Mouse (Mus musculus): ENCODE measurements around the gene Sptan1. TPM values are rescaled to one million over a fixed set of nuclear protein-coding genes. Genes with fewer than 3 reads are reported as not detected.

Sptan1 gene
- polyA plus RNA-seq, 1 experiment = 235 TPM

GRCm38 (mm10) chr2:30063791-30064190, 98.4 kb downstream of the Sptan1 start:
- no peaks in the 10 kb centered on the region for H3K4me1 ChIP-seq (ENCODE audit: control insufficient read depth, insufficient read depth, low read length)
- H3K9ac ChIP-seq (ENCODE audit: low read depth, poor library complexity, severe bottlenecking) = peak overlapping the region; percentile 100
- peaks cover 30% of the 10 kb centered on the region for H3K36me3 ChIP-seq (ENCODE audit: control insufficient read depth, insufficient read depth, low read length, poor library complexity, severe bottlenecking)
- H3K27ac ChIP-seq (ENCODE audit: insufficient read depth, low read length) = peak overlapping the region; percentile 71; the same call in 1 of the 2 replicates
- TF ChIP-seq EP300 (IDR thresholded peaks at IDR 0.05; ENCODE audit: insufficient read depth, low read depth, low read length) (no peak), POLR2A (IDR thresholded peaks at IDR 0.05; ENCODE audit: insufficient read depth, low read length) (no peak), CTCF (IDR thresholded peaks at IDR 0.05; ENCODE audit: low read depth, low read length) (no peak)
- no peaks in the 10 kb centered on the region for H3K9me3 ChIP-seq (replicated peaks; ENCODE audit: control insufficient read depth, insufficient read depth, low read length, poor library complexity, severe bottlenecking)
- no peaks in the 10 kb centered on the region for H3K27me3 ChIP-seq (ENCODE audit: control insufficient read depth, insufficient read depth, low read length, poor library complexity, severe bottlenecking)
- peak overlapping the region; percentile 93 for H3K4me3 ChIP-seq (ENCODE audit: low read depth, low read length)

DNA sequence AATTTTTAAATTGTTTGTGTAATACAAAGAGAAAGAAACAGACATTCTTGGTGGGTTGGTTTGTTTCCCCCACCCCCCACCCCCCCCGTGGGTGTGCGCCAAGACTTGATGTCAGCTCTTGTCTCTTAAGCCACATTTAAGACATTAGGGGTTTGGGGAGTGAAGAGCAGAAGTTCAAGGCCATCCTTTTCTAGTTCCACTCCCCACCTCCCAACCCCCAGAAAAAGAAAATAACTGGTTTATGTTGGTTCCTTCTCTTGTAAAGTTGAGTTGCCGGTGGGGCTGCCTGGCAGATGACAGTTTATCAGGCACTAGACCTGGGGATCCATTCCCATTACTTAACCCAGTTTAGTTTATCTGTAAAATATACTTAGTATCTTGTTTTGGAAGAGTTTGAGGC, 98.9 kb downstream of the Sptan1 start:
- peaks cover 35% of the 10 kb centered on the region for H3K36me3 ChIP-seq (ENCODE audit: control insufficient read depth, insufficient read depth, low read length, poor library complexity, severe bottlenecking)
- peak overlapping the region; percentile 93 for H3K4me3 ChIP-seq (ENCODE audit: low read depth, low read length)
- H3K4me1 ChIP-seq (ENCODE audit: control insufficient read depth, insufficient read depth, low read length) = no peaks in the 10 kb centered on the region
- TF ChIP-seq CTCF (IDR thresholded peaks at IDR 0.05; ENCODE audit: low read depth, low read length) (no peak), EP300 (IDR thresholded peaks at IDR 0.05; ENCODE audit: insufficient read depth, low read depth, low read length) (no peak), POLR2A (IDR thresholded peaks at IDR 0.05; ENCODE audit: insufficient read depth, low read length) (no peak)
- no peaks in the 10 kb centered on the region for H3K27me3 ChIP-seq (ENCODE audit: control insufficient read depth, insufficient read depth, low read length, poor library complexity, severe bottlenecking)
- peak overlapping the region; percentile 67; the same call in 1 of the 2 replicates for H3K27ac ChIP-seq (ENCODE audit: insufficient read depth, low read length)
- peak overlapping the region; percentile 100 for H3K9ac ChIP-seq (ENCODE audit: low read depth, poor library complexity, severe bottlenecking)
- H3K9me3 ChIP-seq (replicated peaks; ENCODE audit: control insufficient read depth, insufficient read depth, low read length, poor library complexity, severe bottlenecking) = no peaks in the 10 kb centered on the region

DNA sequence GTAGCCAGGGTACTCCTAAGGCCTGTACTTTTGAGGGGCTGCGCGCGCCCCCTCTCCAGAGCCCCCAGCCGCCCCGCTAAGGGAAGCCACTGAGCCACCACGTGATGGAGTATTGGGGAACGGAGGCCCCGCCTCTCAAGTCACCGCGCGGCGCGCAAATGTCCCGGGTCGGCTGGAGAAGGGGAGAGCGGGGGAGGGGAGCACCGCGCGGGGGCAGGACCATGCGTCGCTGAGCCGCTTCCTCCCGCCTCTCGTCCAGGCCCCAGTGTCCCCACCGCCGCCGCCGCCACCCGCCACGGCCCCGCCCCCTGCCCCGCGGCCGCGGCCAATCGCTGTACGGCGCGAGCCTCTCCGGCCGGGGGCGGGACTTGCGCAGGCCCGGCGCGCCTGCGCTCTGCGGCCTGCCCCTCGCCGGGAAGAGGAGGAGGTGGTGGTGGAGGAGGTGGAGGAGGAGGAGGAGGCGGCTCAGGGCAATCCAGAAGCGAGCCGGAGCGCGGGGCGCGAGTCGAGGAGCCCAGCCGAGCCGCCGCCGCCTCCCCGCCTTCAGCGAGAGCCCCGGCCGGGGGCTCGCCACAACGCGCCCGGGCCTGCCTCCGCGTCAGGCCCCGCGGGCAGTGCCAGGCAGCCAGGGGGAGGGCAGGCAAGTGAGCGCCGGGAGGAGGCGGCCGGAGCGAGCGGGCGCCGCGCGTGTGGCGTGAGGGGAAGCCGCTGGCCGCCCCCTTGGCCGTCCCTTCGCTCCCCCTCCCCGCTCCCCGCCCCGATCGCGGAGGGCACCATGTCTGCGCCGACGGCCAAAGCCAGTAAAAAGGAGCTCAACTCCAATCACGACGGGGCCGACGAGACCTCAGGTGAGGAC, 100.9 kb downstream of the Sptan1 start:
- peak; percentile 8 for TF ChIP-seq POLR2A (IDR thresholded peaks at IDR 0.05; ENCODE audit: insufficient read depth, low read length)
- no peak for TF ChIP-seq CTCF (IDR thresholded peaks at IDR 0.05; ENCODE audit: low read depth, low read length)
- H3K9me3 ChIP-seq (replicated peaks; ENCODE audit: control insufficient read depth, insufficient read depth, low read length, poor library complexity, severe bottlenecking) = no peaks in the 10 kb centered on the region
- peak overlapping the region; percentile 100 for H3K9ac ChIP-seq (ENCODE audit: low read depth, poor library complexity, severe bottlenecking)
- no peaks in the 10 kb centered on the region for H3K27me3 ChIP-seq (ENCODE audit: control insufficient read depth, insufficient read depth, low read length, poor library complexity, severe bottlenecking)
- no peaks in the 10 kb centered on the region for H3K4me1 ChIP-seq (ENCODE audit: control insufficient read depth, insufficient read depth, low read length)
- H3K27ac ChIP-seq (ENCODE audit: insufficient read depth, low read length) = peak overlapping the region; percentile 91
- H3K36me3 ChIP-seq (ENCODE audit: control insufficient read depth, insufficient read depth, low read length, poor library complexity, severe bottlenecking) = peaks cover 50% of the 10 kb centered on the region
- H3K4me3 ChIP-seq (ENCODE audit: low read depth, low read length) = peak overlapping the region; percentile 94

DNA sequence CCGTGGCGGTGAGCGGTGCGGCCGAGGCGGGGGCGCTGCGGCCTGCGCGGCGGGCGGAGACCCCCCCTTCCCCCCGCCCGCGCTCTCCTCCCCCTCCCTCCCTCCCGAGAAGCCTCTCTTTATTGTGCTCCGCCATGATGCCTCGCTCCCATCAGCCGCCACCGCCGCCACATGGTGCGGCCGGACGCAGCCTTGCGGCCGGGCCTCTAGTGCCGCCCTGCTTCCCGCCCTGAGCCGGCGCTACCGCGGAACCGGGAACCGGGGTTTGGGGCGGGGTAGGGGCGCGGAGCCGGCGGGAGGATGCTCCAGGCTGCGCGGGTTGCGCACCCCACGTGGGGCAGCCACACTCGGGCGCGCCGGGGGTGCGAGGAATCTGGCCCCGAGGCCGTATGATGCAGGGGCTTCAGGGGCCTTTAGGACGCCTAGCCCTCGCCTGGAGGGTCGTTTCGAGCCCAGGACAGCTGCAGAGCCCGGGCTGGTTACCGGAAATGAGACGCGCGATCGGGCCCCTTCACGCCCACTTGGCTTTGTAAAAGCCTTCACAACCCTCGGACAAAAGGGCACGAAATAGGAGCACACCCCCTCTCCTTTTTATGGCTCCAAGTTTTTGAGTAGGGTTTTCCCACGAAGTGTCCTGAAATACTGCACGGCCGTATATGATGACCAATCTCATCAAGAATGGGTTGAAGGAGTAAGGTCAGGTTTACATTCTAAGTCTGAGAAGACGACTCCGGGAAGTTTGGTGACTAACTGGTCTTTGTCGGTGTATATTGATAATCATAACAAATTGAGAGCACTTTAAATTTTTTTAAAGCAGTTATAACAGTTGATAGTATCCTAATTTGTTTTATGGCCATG, 101.9 kb downstream of the Sptan1 start:
- Histone ChIP-seq H3K4me1 (ENCODE audit: control insufficient read depth, insufficient read depth, low read length) (no peaks in the 10 kb centered on the region), H3K9me3 (replicated peaks; ENCODE audit: control insufficient read depth, insufficient read depth, low read length, poor library complexity, severe bottlenecking) (no peaks in the 10 kb centered on the region), H3K27ac (ENCODE audit: insufficient read depth, low read length) (peak overlapping the region; percentile 59; the same call in 1 of the 2 replicates), H3K27me3 (ENCODE audit: control insufficient read depth, insufficient read depth, low read length, poor library complexity, severe bottlenecking) (no peaks in the 10 kb centered on the region), H3K9ac (ENCODE audit: low read depth, poor library complexity, severe bottlenecking) (peak overlapping the region; percentile 100), H3K4me3 (ENCODE audit: low read depth, low read length) (peak overlapping the region; percentile 94), H3K36me3 (ENCODE audit: control insufficient read depth, insufficient read depth, low read length, poor library complexity, severe bottlenecking) (peaks cover 54% of the 10 kb centered on the region)
- TF ChIP-seq EP300 (IDR thresholded peaks at IDR 0.05; ENCODE audit: insufficient read depth, low read depth, low read length) = no peak

- H3K36me3 ChIP-seq (ENCODE audit: control insufficient read depth, insufficient read depth, low read length, poor library complexity, severe bottlenecking) = peaks cover 59% of the 10 kb centered on the region
Observed at GRCm38 (mm10) chr2:30067962-30068361, 102.6 kb downstream of the Sptan1 start.

More at GRCm38 (mm10) chr2:30067962-30068361, 102.6 kb downstream of the Sptan1 start:
- H3K9me3 ChIP-seq (replicated peaks; ENCODE audit: control insufficient read depth, insufficient read depth, low read length, poor library complexity, severe bottlenecking) = no peaks in the 10 kb centered on the region
- peak overlapping the region; percentile 28 for H3K4me3 ChIP-seq (ENCODE audit: low read depth, low read length)
- H3K9ac ChIP-seq (ENCODE audit: low read depth, poor library complexity, severe bottlenecking) = peak overlapping the region; percentile 100
- TF ChIP-seq POLR2A (IDR thresholded peaks at IDR 0.05; ENCODE audit: insufficient read depth, low read length) (no peak), EP300 (IDR thresholded peaks at IDR 0.05; ENCODE audit: insufficient read depth, low read depth, low read length) (no peak), CTCF (IDR thresholded peaks at IDR 0.05; ENCODE audit: low read depth, low read length) (no peak)
- no peaks in the 10 kb centered on the region for H3K4me1 ChIP-seq (ENCODE audit: control insufficient read depth, insufficient read depth, low read length)
- no peaks in the 10 kb centered on the region for H3K27me3 ChIP-seq (ENCODE audit: control insufficient read depth, insufficient read depth, low read length, poor library complexity, severe bottlenecking)
- 0 out of 2 replicates have a peak overlapping the region, but pooled peaks have one; percentile 4 for H3K27ac ChIP-seq (ENCODE audit: insufficient read depth, low read length)
